In the genomic region with DNA sequence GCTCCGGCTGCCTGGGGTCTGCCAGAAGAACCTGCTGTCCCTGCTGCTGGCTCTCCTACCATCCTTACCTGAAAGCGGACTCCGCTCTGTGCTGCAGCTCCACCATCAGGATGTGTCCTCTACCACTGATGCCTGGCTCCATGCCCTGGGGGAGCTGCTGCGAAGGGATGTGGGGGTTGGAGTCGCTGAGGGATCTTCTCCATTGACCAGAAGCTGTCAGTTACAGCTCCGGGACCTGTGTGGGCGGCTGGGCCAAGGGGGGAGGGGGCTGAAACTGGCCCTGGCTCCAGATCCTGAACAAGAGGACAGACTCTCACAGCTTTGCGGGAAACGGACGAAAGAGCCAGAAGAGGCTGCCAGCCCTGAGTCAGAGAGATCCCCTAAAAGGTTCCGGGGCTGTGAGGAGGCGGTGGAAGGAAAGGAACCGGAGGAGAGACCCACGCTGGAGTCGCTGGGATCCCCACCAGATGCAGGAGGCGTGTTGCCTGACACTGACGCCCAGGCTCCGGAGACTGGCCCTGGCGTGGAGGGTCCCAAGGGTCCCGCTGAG, we compare ENCODE assay signal across 17 mouse cellular contexts. TPM values are rescaled to one million over a fixed set of nuclear protein-coding genes. Genes with fewer than 3 reads are reported as not detected.
A peak's percentile ranks its signal among the peaks of the same experiment; 100 is the strongest.
DNase-seq lines count a peak whose midpoint lies in the region; ATAC-seq and TF ChIP-seq lines count a peak whose summit lies in the region.
"Had no signal": no experiment of that assay in that cellular context is flagged by ENCODE, and none has a peak within 500 bp of the region (broad histone marks: within the 10 kb centered on the region; RNA-seq: fewer than 3 reads in every experiment).

No protein-coding gene starts in this region.

- peaks cover 22% of the 10 kb centered on the region for H3K4me1 ChIP-seq in forebrain, embryonic 13.5 days
- peaks cover 20% of the 10 kb centered on the region for H3K4me1 ChIP-seq in forebrain, embryonic 12.5 days
- H3K4me1 ChIP-seq in kidney, postnatal 0 days (replicated peaks; ENCODE audit: insufficient read depth, low read length), result peaks cover 7% of the 10 kb centered on the region
- H3K4me1 ChIP-seq in kidney, embryonic 15.5 days, result peaks cover 34% of the 10 kb centered on the region
- peaks cover 11% of the 10 kb centered on the region; the same call in 1 of the 2 replicates for H3K4me1 ChIP-seq in limb, embryonic 14.5 days (ENCODE audit: control insufficient read depth, insufficient read depth, low read length)

- ATAC-seq in forebrain, embryonic 13.5 days, result no peak
- ATAC-seq in forebrain, embryonic 12.5 days (ENCODE audit: low FRiP score), result no peak
- ATAC-seq in kidney, postnatal 0 days (replicated peaks; ENCODE audit: low FRiP score, low read depth), result no peak
- ATAC-seq in kidney, embryonic 15.5 days (replicated peaks; ENCODE audit: low FRiP score), result no peak
- ATAC-seq in limb, embryonic 14.5 days (ENCODE audit: low FRiP score, low read depth), result no peak
- ATAC-seq: activated CD4-positive, CD25-positive, alpha-beta regulatory T cell, adult 4 months; forebrain, embryonic 15.5 days; lung, postnatal 0 days had no signal

- peak overlapping the region; percentile 8; the same call in 1 of the 2 replicates for H3K9ac ChIP-seq in forebrain, embryonic 13.5 days
- H3K9ac ChIP-seq in forebrain, embryonic 12.5 days, result no peak overlapping the region; the same call in 1 of the 2 replicates
- H3K9ac ChIP-seq in kidney, postnatal 0 days (ENCODE audit: low read depth, low read length), result 0 out of 2 replicates have a peak overlapping the region, but pooled peaks have one; percentile 8
- no peak overlapping the region for H3K9ac ChIP-seq in kidney, embryonic 15.5 days
- H3K9ac ChIP-seq in limb, embryonic 14.5 days (ENCODE audit: low read depth, low read length, severe bottlenecking), result 0 out of 2 replicates have a peak overlapping the region, but pooled peaks have one; percentile 8
- H3K9ac ChIP-seq: embryonic facial prominence, embryonic 15.5 days; forebrain, embryonic 15.5 days; limb, embryonic 15.5 days had no signal

- TF ChIP-seq CTCF in kidney, postnatal 0 days (IDR thresholded peaks at IDR 0.05; ENCODE audit: low read depth), result no peak

- H3K27ac ChIP-seq in forebrain, embryonic 13.5 days, result no peak overlapping the region
- no peak overlapping the region for H3K27ac ChIP-seq in forebrain, embryonic 12.5 days
- H3K27ac ChIP-seq in kidney, postnatal 0 days, result no peak overlapping the region
- no peak overlapping the region for H3K27ac ChIP-seq in kidney, embryonic 15.5 days
- H3K27ac ChIP-seq in limb, embryonic 14.5 days (replicated peaks; ENCODE audit: low read depth, low read length), result no peak overlapping the region
- H3K27ac ChIP-seq: embryonic facial prominence, embryonic 15.5 days; forebrain, embryonic 15.5 days; limb, embryonic 15.5 days had no signal

- peaks cover 35% of the 10 kb centered on the region for H3K36me3 ChIP-seq in forebrain, embryonic 13.5 days (ENCODE audit: poor library complexity, severe bottlenecking)
- peaks cover 32% of the 10 kb centered on the region for H3K36me3 ChIP-seq in forebrain, embryonic 12.5 days (replicated peaks)
- peaks cover 32% of the 10 kb centered on the region; the same call in 1 of the 2 replicates for H3K36me3 ChIP-seq in kidney, postnatal 0 days (ENCODE audit: insufficient read depth, low read length)
- peaks cover 53% of the 10 kb centered on the region for H3K36me3 ChIP-seq in kidney, embryonic 15.5 days
- H3K36me3 ChIP-seq in limb, embryonic 14.5 days (ENCODE audit: control insufficient read depth, insufficient read depth, low read length), result peaks cover 49% of the 10 kb centered on the region

- WGBS in forebrain, embryonic 13.5 days, result 88% methylated on average over 20 of the region's 20 CpGs
- WGBS in forebrain, embryonic 12.5 days, result 86% methylated on average over 20 of the region's 20 CpGs
- WGBS in kidney, postnatal 0 days, result 80% methylated on average over 20 of the region's 20 CpGs
- WGBS in kidney, embryonic 15.5 days, result 79% methylated on average over 20 of the region's 20 CpGs
- 88% methylated on average over 20 of the region's 20 CpGs for WGBS in limb, embryonic 14.5 days

- TF ChIP-seq POLR2A in limb, embryonic 14.5 days (IDR thresholded peaks at IDR 0.05; ENCODE audit: borderline replicate concordance, extremely low read depth, insufficient read depth, insufficient read length), result no peak

- H3K4me2 ChIP-seq in forebrain, embryonic 13.5 days, result no peak overlapping the region
- H3K4me2 ChIP-seq in forebrain, embryonic 12.5 days, result no peak overlapping the region
- H3K4me2 ChIP-seq in kidney, postnatal 0 days (ENCODE audit: low read length), result no peak overlapping the region
- no peak overlapping the region for H3K4me2 ChIP-seq in kidney, embryonic 15.5 days
- H3K4me2 ChIP-seq in limb, embryonic 14.5 days (replicated peaks; ENCODE audit: low read depth, low read length, severe bottlenecking), result no peak overlapping the region
- H3K4me2 ChIP-seq: embryonic facial prominence, embryonic 15.5 days; forebrain, embryonic 15.5 days; heart, embryonic 11.5 days; limb, embryonic 15.5 days had no signal

- H3K9me3 ChIP-seq in forebrain, embryonic 13.5 days (replicated peaks), result no peaks in the 10 kb centered on the region
- H3K9me3 ChIP-seq in forebrain, embryonic 12.5 days, result no peaks in the 10 kb centered on the region
- no peaks in the 10 kb centered on the region for H3K9me3 ChIP-seq in kidney, postnatal 0 days (replicated peaks; ENCODE audit: low read length)
- no peaks in the 10 kb centered on the region for H3K9me3 ChIP-seq in kidney, embryonic 15.5 days (replicated peaks)
- no peaks in the 10 kb centered on the region for H3K9me3 ChIP-seq in limb, embryonic 14.5 days (ENCODE audit: control insufficient read depth, low read length)
- H3K9me3 ChIP-seq: embryonic facial prominence, embryonic 15.5 days; forebrain, embryonic 15.5 days; limb, embryonic 15.5 days had no signal

- no peak for DNase-seq in kidney, postnatal 0 days (ENCODE audit: low spot score)
- peak; percentile 32 for DNase-seq in retina, postnatal 1 day
- DNase-seq in retina, embryonic 14.5 days (ENCODE audit: low spot score), result no peak
- DNase-seq in limb, embryonic 14.5 days (ENCODE audit: low spot score), result no peak
- DNase-seq in ovary, adult 18-20 months (ENCODE audit: low spot score), result no peak
- DNase-seq: cerebellum, adult 9-10 months; kidney, postnatal 25 days had no signal

- H3K4me3 ChIP-seq in forebrain, embryonic 13.5 days, result no peak overlapping the region
- no peak overlapping the region for H3K4me3 ChIP-seq in forebrain, embryonic 12.5 days (replicated peaks)
- no peak overlapping the region for H3K4me3 ChIP-seq in kidney, postnatal 0 days (replicated peaks; ENCODE audit: low read depth, low read length)
- no peak overlapping the region for H3K4me3 ChIP-seq in kidney, embryonic 15.5 days (replicated peaks)
- no peak overlapping the region for H3K4me3 ChIP-seq in limb, embryonic 14.5 days (replicated peaks; ENCODE audit: low read length)
- H3K4me3 ChIP-seq: embryonic facial prominence, embryonic 15.5 days; forebrain, embryonic 15.5 days; limb, embryonic 15.5 days; myocyte had no signal

- no peaks in the 10 kb centered on the region for H3K27me3 ChIP-seq in forebrain, embryonic 13.5 days
- H3K27me3 ChIP-seq in forebrain, embryonic 12.5 days, result no peaks in the 10 kb centered on the region
- no peaks in the 10 kb centered on the region for H3K27me3 ChIP-seq in kidney, postnatal 0 days (ENCODE audit: insufficient read depth, low read length)
- no peaks in the 10 kb centered on the region for H3K27me3 ChIP-seq in kidney, embryonic 15.5 days
- H3K27me3 ChIP-seq in limb, embryonic 14.5 days (ENCODE audit: control insufficient read depth, insufficient read depth, low read length), result no peaks in the 10 kb centered on the region
- H3K27me3 ChIP-seq: embryonic facial prominence, embryonic 15.5 days; forebrain, embryonic 15.5 days; limb, embryonic 15.5 days had no signal

RNA-seq across cellular contexts. Expression of a gene that starts 2.4 kb away (rescaled TPM):
- 22.6 and 24.6 TPM in 2 replicates for polyA plus RNA-seq in forebrain, embryonic 13.5 days (2015; fragmentation: Nextera tagmentation; extraction: Ambion mirVana)
- polyA plus RNA-seq in forebrain, embryonic 12.5 days (2016; fragmentation: Nextera tagmentation; extraction: Ambion mirVana), result 25.9 and 26.0 TPM in 2 replicates
- polyA plus RNA-seq in kidney, postnatal 0 days (2015; fragmentation: Nextera tagmentation; extraction: Ambion mirVana), result 24.9 and 29.5 TPM in 2 replicates
- 28.4 and 33.7 TPM in 2 replicates for polyA plus RNA-seq in kidney, embryonic 15.5 days (2015; fragmentation: Nextera tagmentation; extraction: Ambion mirVana)
- 28.3 and 32.4 TPM in 2 replicates for polyA plus RNA-seq in limb, embryonic 14.5 days (2012; rRNA removed)
- 30.8 and 36.1 TPM in 2 replicates for polyA plus RNA-seq in limb, embryonic 14.5 days (2014; fragmentation: Nextera tagmentation; extraction: Ambion mirVana)

RNA-seq across cellular contexts. Expression of a gene that starts 12.6 kb away (rescaled TPM):
- polyA plus RNA-seq in forebrain, embryonic 13.5 days (2015; fragmentation: Nextera tagmentation; extraction: Ambion mirVana), result 444 and 501 TPM in 2 replicates
- polyA plus RNA-seq in forebrain, embryonic 12.5 days (2016; fragmentation: Nextera tagmentation; extraction: Ambion mirVana), result 370 and 384 TPM in 2 replicates
- 645 and 750 TPM in 2 replicates for polyA plus RNA-seq in kidney, postnatal 0 days (2015; fragmentation: Nextera tagmentation; extraction: Ambion mirVana)
- 643 and 689 TPM in 2 replicates for polyA plus RNA-seq in kidney, embryonic 15.5 days (2015; fragmentation: Nextera tagmentation; extraction: Ambion mirVana)
- polyA plus RNA-seq in limb, embryonic 14.5 days (2012; rRNA removed), result 3,249 and 4,469 TPM in 2 replicates
- 810 and 905 TPM in 2 replicates for polyA plus RNA-seq in limb, embryonic 14.5 days (2014; fragmentation: Nextera tagmentation; extraction: Ambion mirVana)

RNA-seq across cellular contexts. Expression of a gene that starts 34.9 kb away (rescaled TPM):
- polyA plus RNA-seq in forebrain, embryonic 13.5 days (2015; fragmentation: Nextera tagmentation; extraction: Ambion mirVana), result 2.4 and 2.8 TPM in 2 replicates
- 4.2 and 5.1 TPM in 2 replicates for polyA plus RNA-seq in forebrain, embryonic 12.5 days (2016; fragmentation: Nextera tagmentation; extraction: Ambion mirVana)
- 7.7 and 8.5 TPM in 2 replicates for polyA plus RNA-seq in kidney, postnatal 0 days (2015; fragmentation: Nextera tagmentation; extraction: Ambion mirVana)
- 9.8 and 11.0 TPM in 2 replicates for polyA plus RNA-seq in kidney, embryonic 15.5 days (2015; fragmentation: Nextera tagmentation; extraction: Ambion mirVana)
- 85.6 and 102 TPM in 2 replicates for polyA plus RNA-seq in limb, embryonic 14.5 days (2012; rRNA removed)
- polyA plus RNA-seq in limb, embryonic 14.5 days (2014; fragmentation: Nextera tagmentation; extraction: Ambion mirVana), result 17.4 and 17.9 TPM in 2 replicates
- polyA plus RNA-seq: activated CD4-positive, CD25-positive, alpha-beta regulatory T cell, adult 4 months had no signal

RNA-seq across cellular contexts. Expression of a gene that starts 49.3 kb away (rescaled TPM):
- polyA plus RNA-seq in forebrain, embryonic 13.5 days (2015; fragmentation: Nextera tagmentation; extraction: Ambion mirVana), result 1.4 and 1.7 TPM in 2 replicates
- polyA plus RNA-seq in forebrain, embryonic 12.5 days (2016; fragmentation: Nextera tagmentation; extraction: Ambion mirVana), result 3.5 and 4.0 TPM in 2 replicates
- 3.6 and 3.9 TPM in 2 replicates for polyA plus RNA-seq in kidney, postnatal 0 days (2015; fragmentation: Nextera tagmentation; extraction: Ambion mirVana)
- 5.6 and 6.4 TPM in 2 replicates for polyA plus RNA-seq in kidney, embryonic 15.5 days (2015; fragmentation: Nextera tagmentation; extraction: Ambion mirVana)
- 5.0 and 7.4 TPM in 2 replicates for polyA plus RNA-seq in limb, embryonic 14.5 days (2012; rRNA removed)
- polyA plus RNA-seq in limb, embryonic 14.5 days (2014; fragmentation: Nextera tagmentation; extraction: Ambion mirVana), result 4.9 and 6.4 TPM in 2 replicates
- polyA plus RNA-seq: activated CD4-positive, CD25-positive, alpha-beta regulatory T cell, adult 4 months; myocyte had no signal

Comparison
In these comparisons a context has a peak if more than half of its experiments do, and no peak if none do; other contexts are left out.
1. H3K9ac ChIP-seq: peak in forebrain, embryonic 13.5 days (single experiment), kidney, postnatal 0 days (single experiment) and limb, embryonic 14.5 days (single experiment); none in forebrain, embryonic 12.5 days (single experiment) and kidney, embryonic 15.5 days (single experiment).